Mouse (Mus musculus) ES-E14 (cell line): ENCODE measurements at regions not wholly inside any gene's neighbourhood (a gene's known extent, or its start where the extent isn't known, plus 50 kb on each side); places are given as distances from the start of the nearest gene placed in this dataset.
"Not testable (repeated sequence)": the region's sequence is repeated elsewhere in the genome, so short reads cannot be mapped to it uniquely, and the experiment has no call there.

ENCODE experiments used
- DNase-seq: peaks from one replicate; pipeline ENCODE4 v3.0.0-alpha.2; 2013; ENCODE audit warnings: low read depth, low spot score
- H3K27ac ChIP-seq: 2 replicates; pipeline ENCODE4 v1.5.1; 2012; ENCODE audit warnings: low read depth, mild to moderate bottlenecking, low read length, moderate library complexity, mixed read lengths; ENCODE audit not compliant: poor library complexity, insufficient read depth, severe bottlenecking
- H3K36me3 ChIP-seq: 2 replicates; pipeline ENCODE4 v1.6.1; 2012; ENCODE audit warnings: mild to moderate bottlenecking, low read length, moderate library complexity, mixed read lengths; ENCODE audit not compliant: control insufficient read depth, poor library complexity, insufficient read depth, severe bottlenecking
- H3K4me1 ChIP-seq, 2 experiments: fragments of 150-350 bp in 1 of 2; sonication (generic) in 1 of 2; 2 replicates each; pipeline ENCODE4 v1.6.1; 2012; ENCODE audit warnings: low read length in 2 of 2, mild to moderate bottlenecking in 1 of 2, mixed read lengths in 1 of 2; ENCODE audit not compliant: control insufficient read depth in 2 of 2, insufficient read depth in 2 of 2, poor library complexity in 1 of 2
- H3K4me3 ChIP-seq, 2 experiments: fragments of 150-350 bp in 1 of 2; sonication (generic) in 1 of 2; 2 replicates each; pipeline ENCODE4 v1.5.1; 2012; ENCODE audit warnings: low read length in 2 of 2, low read depth in 1 of 2, mild to moderate bottlenecking in 1 of 2, mixed read lengths in 1 of 2; ENCODE audit not compliant: insufficient read depth in 1 of 2, poor library complexity in 1 of 2, severe bottlenecking in 1 of 2
- H3K9ac ChIP-seq: 2 replicates; pipeline ENCODE4 v1.6.1; 2012; ENCODE audit warnings: low read depth, mild to moderate bottlenecking, low read length, mixed read lengths; ENCODE audit not compliant: poor library complexity, insufficient read depth, severe bottlenecking
- H3K9me3 ChIP-seq: fragments of 150-350 bp; sonication (generic); 2 replicates; pipeline ENCODE4 v1.6.1; 2012; ENCODE audit warnings: low read depth, mild to moderate bottlenecking, low read length; ENCODE audit not compliant: control insufficient read depth, insufficient read depth
- CHD2 ChIP-seq: IDR thresholded peaks from 2 replicates; pipeline ENCODE4 v1.6.1; 2014; ENCODE audit warnings: mild to moderate bottlenecking, low read depth, low read length, inconsistent platforms
- HCFC1 ChIP-seq: IDR thresholded peaks from 2 replicates; pipeline ENCODE4 v1.6.1; 2012; ENCODE audit warnings: low read length, inconsistent platforms, borderline replicate concordance; ENCODE audit not compliant: insufficient read depth
- MAFK ChIP-seq: IDR thresholded peaks from 2 replicates; pipeline ENCODE4 v1.6.1; 2014; ENCODE audit warnings: mild to moderate bottlenecking, low read depth, low read length, inconsistent platforms; ENCODE audit not compliant: insufficient read depth
- ZC3H11A ChIP-seq: IDR thresholded peaks from 2 replicates; pipeline ENCODE4 v1.6.1; 2012; ENCODE audit warnings: low read depth, mild to moderate bottlenecking, inconsistent platforms, low read length, borderline replicate concordance
- ZNF384 ChIP-seq: IDR thresholded peaks from 2 replicates; pipeline ENCODE4 v1.6.1; 2012; ENCODE audit warnings: low read depth, low read length, inconsistent platforms
- in situ Hi-C, 2 experiments: fragments of 600-800 bp; cut with MboI; formaldehyde crosslinking; loops; one replicate each; pipeline ENCODE4 v1.15.1; 2025; ENCODE audit warnings: low sequenced_read_pairs in 2 of 2, inconsistent platforms in 1 of 2; ENCODE audit not compliant: unreplicated experiment in 2 of 2

DNA sequence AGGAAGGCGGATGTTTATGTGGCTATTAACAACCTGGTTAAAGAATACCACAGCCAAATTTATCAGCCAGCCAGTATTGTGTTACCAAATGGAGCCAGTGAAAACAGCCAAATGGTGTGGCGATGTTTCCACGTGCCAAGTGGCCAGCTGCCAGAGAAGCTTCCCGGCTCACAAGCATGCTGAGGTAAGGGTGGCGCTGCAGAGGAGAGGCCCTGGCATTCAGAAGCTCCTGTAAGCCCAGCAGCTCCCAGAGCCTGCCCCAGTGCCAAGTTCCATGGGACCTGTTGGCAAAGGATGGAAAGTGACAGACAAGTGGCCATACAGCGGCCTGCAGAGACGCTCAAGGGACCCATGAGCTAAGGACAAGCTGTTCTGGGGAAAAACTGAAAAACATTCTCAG is 77.8 kb upstream of the Srsf6 start:
- TF ChIP-seq ZC3H11A (no peak), HCFC1 (no peak), CHD2 (no peak), ZNF384 (no peak), MAFK (no peak)
- Histone ChIP-seq H3K9ac (no peak overlapping the region), H3K4me1 (no peaks in the 10 kb centered on the region), H3K9me3 (no peaks in the 10 kb centered on the region), H3K27ac (no peak overlapping the region), H3K36me3 (no peaks in the 10 kb centered on the region), H3K4me3 (no peak overlapping the region)
- no peak for DNase-seq
- in situ Hi-C loops: no loop called here

- H3K9me3 ChIP-seq, H3K36me3 ChIP-seq, in situ Hi-C loops, H3K4me3 ChIP-seq, H3K4me1 ChIP-seq, H3K27ac ChIP-seq, DNase-seq, H3K9ac ChIP-seq: not testable (repeated sequence)
Observed at GRCm38 (mm10) chr2:162841761-162842160, 89.6 kb upstream of the Srsf6 start.

GRCm38 (mm10) chr2:162837776-162838175 is 93.6 kb upstream of the Srsf6 start:
- no peaks in the 10 kb centered on the region for H3K36me3 ChIP-seq
- H3K9ac ChIP-seq: no peak overlapping the region
- in situ Hi-C loops: no loop called here
- H3K4me1 ChIP-seq: no peaks in the 10 kb centered on the region
- DNase-seq: no peak
- TF ChIP-seq ZC3H11A: no peak
- TF ChIP-seq HCFC1: no peak
- no peak for TF ChIP-seq CHD2
- no peak for TF ChIP-seq ZNF384
- no peak for TF ChIP-seq MAFK
- no peaks in the 10 kb centered on the region for H3K9me3 ChIP-seq
- H3K4me3 ChIP-seq: no peak overlapping the region
- no peak overlapping the region for H3K27ac ChIP-seq

GRCm38 (mm10) chr2:162833741-162834140 is 97.6 kb upstream of the Srsf6 start:
- H3K27ac ChIP-seq: no peak overlapping the region
- H3K36me3 ChIP-seq: no peaks in the 10 kb centered on the region
- no peak overlapping the region for H3K9ac ChIP-seq
- H3K9me3 ChIP-seq: no peaks in the 10 kb centered on the region
- in situ Hi-C loops: no loop called here
- no peak overlapping the region for H3K4me3 ChIP-seq
- TF ChIP-seq CHD2 (no peak), ZNF384 (no peak), HCFC1 (no peak), ZC3H11A (no peak), MAFK (no peak)
- H3K4me1 ChIP-seq: no peaks in the 10 kb centered on the region
- DNase-seq: no peak

GRCm38 (mm10) chr2:162818787-162819186 is 112.5 kb upstream of the Srsf6 start:
- Histone ChIP-seq H3K4me3 (no peak overlapping the region), H3K36me3 (no peaks in the 10 kb centered on the region), H3K9me3 (no peaks in the 10 kb centered on the region), H3K9ac (no peak overlapping the region), H3K27ac (no peak overlapping the region), H3K4me1 (no peaks in the 10 kb centered on the region)
- in situ Hi-C loops: no loop called here
- no peak for DNase-seq
- TF ChIP-seq MAFK (no peak), ZNF384 (no peak), CHD2 (no peak), ZC3H11A (no peak), HCFC1 (no peak)
